Mouse (Mus musculus): ENCODE measurements at regions not wholly inside any gene's neighbourhood (a gene's known extent, or its start where the extent isn't known, plus 50 kb on each side); places are given as distances from the start of the nearest gene placed in this dataset.

DNA sequence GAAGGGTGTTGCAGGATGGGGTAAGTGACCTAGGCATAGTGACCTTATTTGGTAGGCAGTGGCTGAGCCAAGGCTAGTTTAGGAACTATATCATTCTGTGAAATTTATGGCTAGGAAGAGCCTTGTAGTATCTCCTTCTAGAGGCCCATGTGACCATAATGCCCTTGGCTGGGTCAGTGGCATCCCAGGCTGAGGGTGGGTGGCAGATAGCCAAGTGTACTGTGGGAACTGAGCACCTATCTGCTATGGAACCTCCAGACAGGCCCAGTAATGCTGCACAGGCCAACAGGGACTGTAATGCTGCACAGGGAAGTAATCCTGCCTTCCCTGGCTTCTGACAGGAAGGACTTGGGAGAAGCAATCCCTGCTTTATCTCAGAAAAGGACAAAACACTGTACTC is 500.6 kb upstream of the Mki67 start:
- Histone ChIP-seq H3K27me3 (ENCODE audit: control insufficient read depth in 1 of 2, insufficient read depth in 2 of 2, low read length in 2 of 2) (no peaks in the 10 kb centered on the region; a peak in 1 of 4 replicates), H3K9me3 (replicated peaks; ENCODE audit: insufficient read depth, low read length) (no peaks in the 10 kb centered on the region), H3K4me1 (ENCODE audit: control insufficient read depth in 1 of 2, insufficient read depth in 2 of 2, low read length in 2 of 2) (no peaks in the 10 kb centered on the region), H3K4me3 (ENCODE audit: control insufficient read depth in 1 of 2, insufficient read depth in 1 of 2, low read depth in 2 of 2, low read length in 2 of 2) (no peak overlapping the region), H3K79me2 (ENCODE audit: control insufficient read depth, insufficient read depth, low read length, poor library complexity) (no peaks in the 10 kb centered on the region), H3K27ac (ENCODE audit: control insufficient read depth, low read depth, low read length) (no peak overlapping the region), H3K9ac (ENCODE audit: control insufficient read depth, low read depth, low read length, poor library complexity, severe bottlenecking) (no peak overlapping the region), H3K36me3 (ENCODE audit: control insufficient read depth in 1 of 2, insufficient read depth in 2 of 2, low read length in 2 of 2) (no peaks in the 10 kb centered on the region)
- TF ChIP-seq GABPA (IDR thresholded peaks at IDR 0.05; ENCODE audit: low read depth, low read length) (no peak), SIN3A (IDR thresholded peaks at IDR 0.05; ENCODE audit: low read length) (no peak), TCF12 (IDR thresholded peaks at IDR 0.05; ENCODE audit: low read depth, low read length) (no peak), EP300 (IDR thresholded peaks at IDR 0.05; ENCODE audit: low read depth in 1 of 2, low read length in 2 of 2) (no peak), POLR2A (IDR thresholded peaks at IDR 0.05; ENCODE audit: control insufficient read depth in 1 of 2, insufficient read depth in 1 of 2, low read depth in 1 of 2, low read length in 2 of 2, poor library complexity in 1 of 2) (no peak), KAT2A (conservative IDR thresholded peaks at IDR 0.05; ENCODE audit: low read depth, low read length) (no peak)
- no peak for DNase-seq (ENCODE audit: low read depth, low spot score)

DNA sequence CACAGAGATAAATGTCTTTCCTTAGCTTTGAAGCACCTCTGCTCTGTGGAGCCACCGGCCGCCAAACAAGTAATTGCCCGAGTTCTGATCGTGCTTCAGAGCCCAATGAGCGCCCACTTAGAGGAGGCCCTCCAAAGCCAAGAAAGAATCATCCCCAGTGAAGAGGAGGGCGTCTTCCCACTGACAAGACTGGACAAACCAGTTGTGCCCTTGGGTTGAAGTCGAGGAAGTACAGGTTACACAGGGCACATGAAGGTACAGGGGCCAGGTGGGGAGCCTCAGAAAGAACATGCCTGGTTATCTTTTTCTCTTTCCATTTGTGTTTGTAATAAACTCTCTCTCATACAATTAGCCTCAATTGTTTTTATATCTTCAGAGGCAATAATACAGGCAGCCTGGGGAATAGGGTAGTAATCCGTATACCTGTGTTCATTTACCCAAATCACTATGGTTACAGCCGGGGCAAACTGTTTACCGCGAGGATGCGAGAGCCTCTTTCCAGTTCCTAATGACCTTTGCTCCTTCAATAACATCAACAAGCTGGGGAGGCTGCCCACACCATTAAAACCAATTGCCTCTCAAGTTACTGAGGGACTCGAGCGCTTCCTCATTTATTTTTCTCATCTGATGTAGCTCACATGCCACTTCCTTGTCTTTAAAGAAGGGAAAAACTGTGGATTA is 503.5 kb upstream of the Mki67 start:
- DNase-seq (ENCODE audit: low read depth, low spot score) = no peak
- Histone ChIP-seq H3K79me2 (ENCODE audit: control insufficient read depth, insufficient read depth, low read length, poor library complexity) (no peaks in the 10 kb centered on the region), H3K4me3 (ENCODE audit: control insufficient read depth in 1 of 2, insufficient read depth in 1 of 2, low read depth in 2 of 2, low read length in 2 of 2) (no peak overlapping the region), H3K4me1 (ENCODE audit: control insufficient read depth in 1 of 2, insufficient read depth in 2 of 2, low read length in 2 of 2) (no peaks in the 10 kb centered on the region), H3K36me3 (ENCODE audit: control insufficient read depth in 1 of 2, insufficient read depth in 2 of 2, low read length in 2 of 2) (no peaks in the 10 kb centered on the region), H3K27me3 (ENCODE audit: control insufficient read depth in 1 of 2, insufficient read depth in 2 of 2, low read length in 2 of 2) (no peaks in the 10 kb centered on the region), H3K9ac (ENCODE audit: control insufficient read depth, low read depth, low read length, poor library complexity, severe bottlenecking) (no peak overlapping the region), H3K27ac (ENCODE audit: control insufficient read depth, low read depth, low read length) (no peak overlapping the region), H3K9me3 (replicated peaks; ENCODE audit: insufficient read depth, low read length) (no peaks in the 10 kb centered on the region)
- TF ChIP-seq CHD2 (IDR thresholded peaks at IDR 0.05; ENCODE audit: low read length) = no peak
- TF ChIP-seq ZC3H11A (IDR thresholded peaks at IDR 0.05; ENCODE audit: low read depth, low read length) = no peak
- TF ChIP-seq TCF12 (IDR thresholded peaks at IDR 0.05; ENCODE audit: low read depth, low read length) = no peak
- TF ChIP-seq MAX (IDR thresholded peaks at IDR 0.05; ENCODE audit: low read length) = no peak
- no peak for TF ChIP-seq MXI1 (IDR thresholded peaks at IDR 0.05; ENCODE audit: low read depth, low read length)
- no peak for TF ChIP-seq MYB (IDR thresholded peaks at IDR 0.05; ENCODE audit: low read depth, low read length)
- no peak for TF ChIP-seq HCFC1 (IDR thresholded peaks at IDR 0.05; ENCODE audit: low read depth, low read length)
- TF ChIP-seq GABPA (IDR thresholded peaks at IDR 0.05; ENCODE audit: low read depth, low read length) = no peak
- TF ChIP-seq SMC3 (IDR thresholded peaks at IDR 0.05; ENCODE audit: low read depth, low read length) = no peak
- TF ChIP-seq MEF2A (IDR thresholded peaks at IDR 0.05; ENCODE audit: extremely low read depth, insufficient replicate concordance, low read depth, low read length, poor library complexity, severe bottlenecking) = no peak
- TF ChIP-seq ELF1 (IDR thresholded peaks at IDR 0.05; ENCODE audit: low read depth, low read length) = no peak
- TF ChIP-seq NELFE (IDR thresholded peaks at IDR 0.05; ENCODE audit: low read depth, low read length) = no peak
- no peak for TF ChIP-seq TBP (IDR thresholded peaks at IDR 0.05; ENCODE audit: low read depth, low read length)
- no peak for TF ChIP-seq CTCF (IDR thresholded peaks at IDR 0.05 in 2 of 3, conservative IDR thresholded peaks at IDR 0.05 in 1 of 3; ENCODE audit: control insufficient read depth in 1 of 3, insufficient read depth in 1 of 3, low read depth in 2 of 3, low read length in 3 of 3, poor library complexity in 1 of 3, severe bottlenecking in 1 of 3)
- no peak for TF ChIP-seq GATA1 (IDR thresholded peaks at IDR 0.05; ENCODE audit: low read depth, low read length)

Measured in MEL (cell line).